Mouse (Mus musculus): ENCODE measurements around the gene Ifi206. TPM values are rescaled to one million over a fixed set of nuclear protein-coding genes. Genes with fewer than 3 reads are reported as not detected.
"Not testable (repeated sequence)": the region's sequence is repeated elsewhere in the genome, so short reads cannot be mapped to it uniquely, and the experiment has no call there.

The Ifi206 gene
- polyA plus RNA-seq (2016; fragmentation: Nextera tagmentation; extraction: Ambion mirVana), result not detected in 2 replicates

DNA sequence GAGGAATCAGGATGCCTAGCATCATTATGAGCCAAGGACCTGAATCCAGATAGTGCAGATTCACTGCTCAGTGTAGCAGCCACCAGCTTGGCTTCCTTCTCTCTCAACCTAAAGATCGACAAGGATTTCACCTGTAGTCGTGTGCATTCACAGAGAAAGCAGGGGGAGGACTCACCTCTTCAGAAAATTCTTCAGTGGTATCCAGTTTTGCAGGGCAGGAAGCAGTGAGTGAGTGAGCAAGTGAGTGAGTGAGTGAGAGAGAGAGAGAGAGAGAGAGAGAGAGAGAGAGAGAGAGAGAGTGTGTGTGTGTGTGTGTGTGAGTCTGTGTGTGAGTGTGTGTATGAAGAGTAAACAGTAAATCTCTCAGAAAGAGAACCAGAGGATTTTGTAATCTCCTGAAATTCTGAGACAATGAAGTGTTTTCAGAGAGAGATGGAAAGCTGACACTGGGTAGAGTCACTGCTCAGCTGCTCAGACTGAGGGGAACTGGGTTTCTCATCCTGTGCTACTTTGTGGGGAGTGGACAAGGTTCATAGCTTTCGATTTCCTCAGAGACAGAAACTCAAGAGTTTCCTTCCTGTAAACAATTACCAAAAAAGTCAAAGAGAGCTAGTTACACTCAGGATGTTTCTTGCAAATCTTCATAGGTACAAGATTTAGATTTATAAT lies at the start of gene Ifi206:
Ifi206 (minus strand) TSS at position 230 of the 669 bp plus-strand sequence.
- H3K9me3 ChIP-seq; ATAC-seq (ENCODE audit: insufficient number of reproducible peaks, insufficient read depth, low FRiP score, low TSS enrichment, low read depth); H3K4me3 ChIP-seq (replicated peaks); H3K4me2 ChIP-seq; H3K9ac ChIP-seq (replicated peaks); H3K27me3 ChIP-seq; H3K36me3 ChIP-seq; H3K27ac ChIP-seq; H3K4me1 ChIP-seq (replicated peaks): not testable (repeated sequence)
- 79% methylated on average over 3 of the region's 3 CpGs for WGBS

DNA sequence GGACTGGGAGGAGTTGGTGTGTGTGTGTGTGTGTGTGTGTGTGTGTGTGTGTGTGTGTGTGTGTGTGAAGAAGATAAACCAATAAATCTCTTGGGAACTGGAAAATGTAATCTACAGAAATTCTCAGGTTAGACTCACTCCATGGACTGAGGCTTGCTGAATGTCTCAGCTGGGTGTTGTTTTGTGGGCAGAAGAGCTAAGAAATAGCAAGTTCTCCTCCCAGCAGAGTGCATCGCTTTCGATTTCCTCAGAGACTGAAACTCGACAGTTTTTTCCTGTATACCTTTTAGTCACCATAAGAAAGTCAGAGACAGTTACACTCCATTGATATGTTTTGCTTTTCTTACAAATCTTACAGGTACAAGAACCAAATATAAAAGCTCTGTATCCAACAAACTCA lies 45.0 kb upstream of the Ifi206 start, which contains the start of gene Ifi214:
Ifi214 (minus strand) TSS at position 167 of the 400 bp plus-strand sequence.
- H3K9ac ChIP-seq (replicated peaks); H3K4me1 ChIP-seq (replicated peaks); H3K4me2 ChIP-seq; H3K27ac ChIP-seq; H3K9me3 ChIP-seq; ATAC-seq (ENCODE audit: insufficient number of reproducible peaks, insufficient read depth, low FRiP score, low TSS enrichment, low read depth); H3K27me3 ChIP-seq; H3K4me3 ChIP-seq (replicated peaks); H3K36me3 ChIP-seq: not testable (repeated sequence)
- 89% methylated on average over 3 of the region's 3 CpGs for WGBS

DNA sequence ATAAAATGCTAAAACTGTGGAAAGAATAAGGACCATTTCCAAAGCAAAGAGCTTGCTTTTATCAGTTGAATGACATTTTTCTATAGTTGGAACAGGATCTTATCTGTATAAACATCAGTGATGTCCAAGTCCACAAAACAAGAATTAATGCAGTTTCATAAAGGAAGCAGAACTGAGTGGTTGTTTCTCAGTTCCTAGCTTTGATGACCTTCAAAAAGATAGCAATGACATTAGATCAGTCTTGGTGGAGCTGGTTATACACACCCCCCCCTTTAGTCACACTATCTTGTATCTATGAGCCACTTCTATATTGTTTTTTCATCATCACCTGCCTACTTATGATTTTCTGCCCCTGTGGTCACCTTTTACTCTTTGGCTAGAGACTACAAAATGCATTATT lies 30.6 kb upstream of the Ifi206 start:
- H3K27me3 ChIP-seq, result no peaks in the 10 kb centered on the region
- no peak overlapping the region for H3K4me3 ChIP-seq (replicated peaks)
- H3K4me2 ChIP-seq, result no peak overlapping the region
- no peaks in the 10 kb centered on the region for H3K9me3 ChIP-seq
- no peak overlapping the region for H3K27ac ChIP-seq
- H3K9ac ChIP-seq (replicated peaks), result no peak overlapping the region
- H3K4me1 ChIP-seq (replicated peaks), result no peaks in the 10 kb centered on the region
- ATAC-seq (ENCODE audit: insufficient number of reproducible peaks, insufficient read depth, low FRiP score, low TSS enrichment, low read depth), result no peak
- H3K36me3 ChIP-seq, result no peaks in the 10 kb centered on the region

DNA sequence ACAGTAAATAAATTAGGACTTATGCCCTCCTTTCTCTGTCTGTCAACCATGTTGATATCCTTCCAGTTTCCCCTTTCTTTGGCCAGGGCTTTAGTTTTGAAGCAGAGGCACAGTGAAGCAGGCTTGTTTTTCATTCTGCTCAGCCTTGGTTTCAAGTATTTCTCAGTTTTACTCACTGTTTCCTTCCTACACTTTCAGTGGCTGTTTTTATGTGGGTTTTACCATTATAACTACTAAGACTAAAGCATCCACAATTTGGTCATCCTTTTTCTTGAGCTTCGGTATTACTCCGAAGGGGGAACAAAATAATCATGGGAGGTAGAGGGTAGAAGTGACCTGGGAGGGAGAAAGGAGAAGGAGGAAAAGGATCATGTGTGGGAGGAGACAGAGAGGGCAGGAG lies 19.8 kb upstream of the Ifi206 start:
- not testable (repeated sequence) for H3K9ac ChIP-seq (replicated peaks); H3K4me2 ChIP-seq; H3K27me3 ChIP-seq; H3K9me3 ChIP-seq; H3K4me1 ChIP-seq (replicated peaks); H3K27ac ChIP-seq; H3K36me3 ChIP-seq; ATAC-seq (ENCODE audit: insufficient number of reproducible peaks, insufficient read depth, low FRiP score, low TSS enrichment, low read depth); H3K4me3 ChIP-seq (replicated peaks)
- 95% methylated on average over 2 of the region's 2 CpGs for WGBS

DNA sequence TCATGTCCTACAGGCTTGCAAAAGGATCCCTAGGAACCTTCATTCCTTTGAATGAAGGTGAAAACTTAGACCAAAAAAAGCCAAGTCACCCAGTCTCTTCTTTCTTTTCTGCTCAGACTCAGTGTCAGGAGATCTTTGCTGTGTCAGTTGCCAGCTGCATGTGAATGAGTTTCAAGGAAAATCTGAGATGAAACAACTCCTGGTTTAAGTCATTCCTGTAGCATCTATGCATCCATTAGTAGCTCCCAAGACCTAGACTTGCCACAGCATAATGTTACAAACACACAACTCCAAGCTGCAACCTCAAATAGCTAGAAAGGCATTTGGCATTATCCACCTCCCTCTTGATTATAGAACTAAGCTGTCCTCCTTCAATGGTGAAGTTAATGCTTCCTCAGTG lies 642 bp upstream of the Ifi206 start:
- not testable (repeated sequence) for H3K4me1 ChIP-seq (replicated peaks); ATAC-seq (ENCODE audit: insufficient number of reproducible peaks, insufficient read depth, low FRiP score, low TSS enrichment, low read depth)

DNA sequence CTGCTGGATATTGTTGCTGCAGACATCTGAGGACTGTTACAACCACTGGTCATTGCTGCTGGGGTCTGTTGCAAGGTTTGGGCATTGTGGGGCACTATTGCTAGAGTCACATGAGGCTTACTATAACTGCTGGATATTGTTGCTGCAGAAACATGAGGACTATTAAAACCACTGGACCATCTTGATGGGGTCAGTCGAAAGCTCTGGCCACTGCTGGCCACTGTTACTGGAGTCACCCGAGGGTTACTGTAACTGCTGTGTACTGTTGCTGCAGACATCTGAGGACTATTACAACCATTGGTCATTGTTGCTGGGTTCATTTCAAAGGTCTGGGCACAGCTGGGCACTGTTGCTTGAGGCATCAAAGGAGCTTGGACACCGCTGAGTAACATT lies 9.7 kb downstream of the Ifi206 start:
- 66% methylated on average over 3 of the region's 3 CpGs for WGBS
- not testable (repeated sequence) for H3K4me3 ChIP-seq (replicated peaks)

More for the DNA sequence above, 642 bp upstream of the Ifi206 start:
- H3K36me3 ChIP-seq; H3K27ac ChIP-seq; H3K27me3 ChIP-seq; H3K9me3 ChIP-seq; H3K9ac ChIP-seq (replicated peaks); H3K4me2 ChIP-seq; H3K4me3 ChIP-seq (replicated peaks): not testable (repeated sequence)

DNA sequence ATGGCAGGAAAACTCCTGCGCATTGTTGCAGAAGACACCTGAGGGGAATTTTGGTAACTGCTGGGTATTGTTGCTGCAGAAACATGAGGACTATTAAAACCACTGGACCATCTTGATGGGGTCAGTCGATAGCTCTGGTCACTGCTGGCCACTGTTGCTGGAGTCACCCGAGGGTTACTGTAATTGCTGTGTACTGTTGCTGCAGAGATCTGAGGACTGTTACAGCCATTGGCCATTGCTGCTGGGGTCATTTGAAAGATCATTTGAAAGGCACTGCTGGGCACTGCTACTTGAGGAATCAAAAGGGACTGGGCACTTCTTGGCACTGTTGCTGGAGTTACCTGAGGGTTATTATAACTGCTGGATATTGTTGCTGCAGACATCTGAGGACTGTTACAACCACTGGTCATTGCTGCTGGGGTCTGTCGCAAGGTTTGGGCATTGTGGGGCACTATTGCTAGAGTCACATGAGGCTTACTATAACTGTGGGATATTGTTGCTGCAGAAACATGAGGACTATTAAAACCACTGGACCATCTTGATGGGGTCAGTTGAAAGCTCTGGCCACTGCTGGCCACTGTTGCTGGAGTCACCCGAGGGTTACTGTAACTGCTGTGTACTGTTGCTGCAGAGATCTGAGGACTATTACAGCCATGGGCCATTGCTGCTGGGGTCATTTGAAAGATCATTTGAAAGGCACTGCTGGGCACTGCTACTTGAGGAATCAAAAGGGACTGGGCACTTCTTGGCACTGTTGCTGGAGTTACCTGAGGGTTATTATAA lies 10.3 kb downstream of the Ifi206 start:
- not testable (repeated sequence) for H3K4me2 ChIP-seq; H3K27ac ChIP-seq; H3K9ac ChIP-seq (replicated peaks); H3K36me3 ChIP-seq; H3K4me3 ChIP-seq (replicated peaks); ATAC-seq (ENCODE audit: insufficient number of reproducible peaks, insufficient read depth, low FRiP score, low TSS enrichment, low read depth); H3K4me1 ChIP-seq (replicated peaks); H3K27me3 ChIP-seq; H3K9me3 ChIP-seq
- 81% methylated on average over 5 of the region's 5 CpGs for WGBS

More for the DNA sequence above, 9.7 kb downstream of the Ifi206 start:
- not testable (repeated sequence) for H3K4me1 ChIP-seq (replicated peaks); H3K9me3 ChIP-seq; ATAC-seq (ENCODE audit: insufficient number of reproducible peaks, insufficient read depth, low FRiP score, low TSS enrichment, low read depth); H3K9ac ChIP-seq (replicated peaks); H3K36me3 ChIP-seq; H3K27ac ChIP-seq; H3K27me3 ChIP-seq; H3K4me2 ChIP-seq

DNA sequence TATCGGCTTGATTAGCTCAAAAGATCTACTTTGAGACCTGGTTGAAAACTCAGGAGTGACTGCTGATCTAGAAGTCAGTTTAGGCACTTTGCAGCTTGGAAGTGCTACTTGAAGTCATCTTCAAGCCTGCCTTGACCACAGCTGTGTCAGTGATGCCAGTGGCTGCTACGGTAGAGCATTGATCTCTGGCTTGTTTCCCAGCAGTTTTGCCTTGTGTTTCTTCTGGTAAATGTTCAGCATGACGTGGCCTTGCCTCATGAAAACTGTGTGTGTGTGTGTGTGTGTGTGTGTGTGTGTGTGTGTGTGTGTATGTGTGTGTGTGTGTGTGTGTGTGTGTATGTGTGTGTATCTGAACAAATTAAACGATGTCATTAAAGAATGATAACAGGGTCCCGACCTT lies 34.1 kb downstream of the Ifi206 start:
- ATAC-seq (ENCODE audit: insufficient number of reproducible peaks, insufficient read depth, low FRiP score, low TSS enrichment, low read depth), result no peak

DNA sequence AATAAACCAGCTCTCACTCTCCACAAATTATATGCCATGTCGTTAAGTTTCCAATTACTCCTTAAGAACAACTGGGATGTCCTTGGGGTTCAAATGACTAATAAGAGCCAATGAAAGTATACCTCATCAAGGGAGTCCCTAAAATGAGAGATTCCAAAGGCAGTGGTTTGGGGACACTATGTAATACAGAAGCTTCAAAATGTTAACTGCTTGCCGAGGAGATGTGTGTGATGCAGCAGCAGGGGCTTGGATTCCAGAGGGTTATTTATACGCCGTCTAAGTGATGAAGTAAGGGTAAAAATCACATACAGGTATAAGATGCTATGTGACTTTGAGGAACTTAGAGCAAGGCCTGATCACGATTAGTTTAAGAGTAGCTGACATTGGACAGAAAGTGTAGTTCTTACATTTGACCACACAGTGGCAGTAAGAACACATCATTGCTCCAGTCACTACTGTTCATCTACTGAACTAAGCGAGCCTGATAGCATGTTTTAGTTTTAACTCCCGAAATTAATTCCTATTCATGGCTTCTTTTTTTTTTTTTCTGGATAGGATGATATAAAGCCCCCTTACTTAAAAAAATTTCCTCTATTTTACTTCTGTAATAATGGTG lies 34.6 kb downstream of the Ifi206 start:
- 51% methylated on average over 7 of the region's 7 CpGs for WGBS
- no peaks in the 10 kb centered on the region for H3K4me1 ChIP-seq (replicated peaks)

More for the DNA sequence above, 34.1 kb downstream of the Ifi206 start:
- Histone ChIP-seq H3K9ac (replicated peaks) (no peak overlapping the region), H3K4me2 (no peak overlapping the region), H3K4me3 (replicated peaks) (no peak overlapping the region), H3K27ac (no peak overlapping the region), H3K27me3 (no peaks in the 10 kb centered on the region), H3K9me3 (no peaks in the 10 kb centered on the region), H3K4me1 (replicated peaks) (no peaks in the 10 kb centered on the region), H3K36me3 (no peaks in the 10 kb centered on the region)
- 85% methylated on average over 5 of the region's 5 CpGs for WGBS

DNA sequence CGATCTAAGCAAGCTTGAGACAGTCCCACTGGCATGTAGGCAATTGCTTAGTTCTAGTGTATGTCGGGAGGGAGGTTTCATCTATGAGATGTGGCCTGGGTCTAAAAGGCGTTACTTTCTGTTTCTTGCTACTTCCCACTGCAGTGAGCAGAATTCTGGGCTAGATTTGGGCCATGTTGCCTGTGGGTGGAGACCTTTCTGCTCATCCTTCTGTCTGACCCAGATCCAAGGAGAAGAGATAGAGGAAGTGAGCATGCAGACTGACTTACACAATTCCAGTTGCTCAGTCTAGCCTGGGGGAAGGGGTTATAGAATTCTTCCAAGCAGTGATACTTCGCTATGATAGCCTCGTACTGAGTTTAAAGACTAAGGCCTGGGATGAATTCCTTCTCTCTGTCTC lies 39.2 kb downstream of the Ifi206 start:
- Histone ChIP-seq H3K27me3 (no peaks in the 10 kb centered on the region), H3K27ac (no peak overlapping the region), H3K4me3 (replicated peaks) (no peak overlapping the region), H3K4me2 (no peak overlapping the region), H3K36me3 (no peaks in the 10 kb centered on the region), H3K9ac (replicated peaks) (no peak overlapping the region), H3K4me1 (replicated peaks) (no peaks in the 10 kb centered on the region), H3K9me3 (no peaks in the 10 kb centered on the region)
- WGBS, result 91% methylated on average over 5 of the region's 5 CpGs
- ATAC-seq (ENCODE audit: insufficient number of reproducible peaks, insufficient read depth, low FRiP score, low TSS enrichment, low read depth), result no peak

More for the DNA sequence above, 34.6 kb downstream of the Ifi206 start:
- Histone ChIP-seq H3K27ac (no peak overlapping the region), H3K9ac (replicated peaks) (no peak overlapping the region), H3K4me3 (replicated peaks) (no peak overlapping the region), H3K9me3 (no peaks in the 10 kb centered on the region), H3K4me2 (no peak overlapping the region), H3K36me3 (no peaks in the 10 kb centered on the region), H3K27me3 (no peaks in the 10 kb centered on the region)
- peak; percentile 59; the same call in 1 of the 2 replicates for ATAC-seq (ENCODE audit: insufficient number of reproducible peaks, insufficient read depth, low FRiP score, low TSS enrichment, low read depth)

DNA sequence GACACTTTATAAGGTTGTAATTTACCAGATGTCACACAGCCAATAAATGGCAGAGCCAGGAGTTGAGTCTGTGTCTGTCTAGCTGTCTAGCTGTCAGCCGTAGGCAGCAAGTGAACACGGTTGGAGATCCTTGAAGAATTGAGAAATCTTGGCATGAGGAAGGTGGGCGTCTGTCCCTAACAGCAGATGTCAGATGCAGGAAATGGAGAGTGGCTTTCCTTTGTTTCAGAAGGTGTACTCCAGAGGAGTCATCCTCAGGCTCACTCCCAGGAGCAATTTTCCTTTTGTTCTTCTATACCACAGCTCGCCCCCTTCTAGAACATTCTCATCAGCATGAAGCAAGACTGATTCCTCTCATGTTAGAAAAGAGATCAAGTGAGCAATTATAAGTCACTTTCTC lies 40.2 kb downstream of the Ifi206 start:
- H3K27me3 ChIP-seq, result no peaks in the 10 kb centered on the region
- H3K9ac ChIP-seq (replicated peaks), result no peak overlapping the region
- H3K4me2 ChIP-seq, result no peak overlapping the region
- no peaks in the 10 kb centered on the region for H3K4me1 ChIP-seq (replicated peaks)
- no peaks in the 10 kb centered on the region for H3K36me3 ChIP-seq
- WGBS, result 82% methylated on average over 4 of the region's 4 CpGs
- H3K9me3 ChIP-seq, result no peaks in the 10 kb centered on the region
- ATAC-seq (ENCODE audit: insufficient number of reproducible peaks, insufficient read depth, low FRiP score, low TSS enrichment, low read depth), result no peak
- no peak overlapping the region for H3K27ac ChIP-seq
- H3K4me3 ChIP-seq (replicated peaks), result no peak overlapping the region
